ENCODE assay signal across 15 mouse cellular contexts in the genomic region with DNA sequence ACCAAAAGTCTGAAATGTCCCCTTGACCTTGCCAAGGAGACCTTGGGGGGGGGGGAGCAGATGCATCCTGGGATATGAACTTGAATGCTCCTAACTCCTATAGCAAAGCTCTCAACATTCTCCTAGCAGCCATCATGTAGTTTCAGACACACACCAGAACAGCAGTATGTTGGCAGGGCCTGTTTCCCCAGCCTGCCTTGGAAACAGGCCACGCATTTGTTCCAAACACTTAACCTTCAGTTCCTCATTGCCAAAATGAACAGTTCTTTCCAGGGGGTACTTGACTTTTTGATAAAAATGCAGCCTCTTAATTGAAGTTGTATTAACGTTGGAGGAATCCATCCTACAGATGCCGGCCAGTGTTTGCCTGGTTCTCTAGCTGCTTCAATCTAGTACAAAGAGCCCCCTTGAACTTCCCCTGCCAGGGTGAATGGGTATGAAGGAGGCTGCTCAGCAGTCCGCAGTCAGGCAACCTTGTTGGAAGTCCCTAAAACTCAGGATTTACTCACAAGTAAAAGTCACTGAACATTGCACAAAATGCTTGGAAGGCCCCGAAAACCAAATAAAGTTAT. TPM values are rescaled to one million over a fixed set of nuclear protein-coding genes. Genes with fewer than 3 reads are reported as not detected.
DNase-seq lines count a peak whose midpoint lies in the region; ATAC-seq and TF ChIP-seq lines count a peak whose summit lies in the region.
"Had no signal": no experiment of that assay in that cellular context is flagged by ENCODE, and none has a peak within 500 bp of the region (broad histone marks: within the 10 kb centered on the region; RNA-seq: fewer than 3 reads in every experiment).

No protein-coding gene starts in this region.

- 52% methylated on average over 5 of the region's 5 CpGs for WGBS in forebrain, postnatal 0 days
- WGBS in forebrain, embryonic 13.5 days, result 69% methylated on average over 5 of the region's 5 CpGs
- WGBS in heart, embryonic 16.5 days, result 47% methylated on average over 5 of the region's 5 CpGs
- WGBS in neural tube, embryonic 15.5 days, result 67% methylated on average over 5 of the region's 5 CpGs

- no peak for TF ChIP-seq CTCF in forebrain, postnatal 0 days (IDR thresholded peaks at IDR 0.05; ENCODE audit: low read depth)
- TF ChIP-seq CTCF in layer of hippocampus, adult 2 months (conservative IDR thresholded peaks at IDR 0.05), result no peak

- no peaks in the 10 kb centered on the region for H3K27me3 ChIP-seq in forebrain, postnatal 0 days (ENCODE audit: insufficient read depth, low read length)
- no peaks in the 10 kb centered on the region for H3K27me3 ChIP-seq in forebrain, embryonic 13.5 days
- no peaks in the 10 kb centered on the region for H3K27me3 ChIP-seq in heart, embryonic 16.5 days (ENCODE audit: control insufficient read depth, insufficient read depth, low read length)
- H3K27me3 ChIP-seq in neural tube, embryonic 15.5 days (replicated peaks), result no peaks in the 10 kb centered on the region
- H3K27me3 ChIP-seq: forebrain, embryonic 12.5 days; hindbrain, embryonic 12.5 days; liver, embryonic 13.5 days; midbrain, embryonic 13.5 days had no signal

- H3K36me3 ChIP-seq in forebrain, postnatal 0 days (ENCODE audit: insufficient read depth), result no peaks in the 10 kb centered on the region
- no peaks in the 10 kb centered on the region for H3K36me3 ChIP-seq in forebrain, embryonic 13.5 days (ENCODE audit: poor library complexity, severe bottlenecking)
- H3K36me3 ChIP-seq in heart, embryonic 16.5 days (ENCODE audit: control insufficient read depth, insufficient read depth), result no peaks in the 10 kb centered on the region
- no peaks in the 10 kb centered on the region for H3K36me3 ChIP-seq in neural tube, embryonic 15.5 days
- H3K36me3 ChIP-seq: forebrain, embryonic 12.5 days; hindbrain, embryonic 12.5 days; liver, embryonic 13.5 days; midbrain, embryonic 13.5 days had no signal

- ATAC-seq in forebrain, postnatal 0 days, result no peak
- no peak for ATAC-seq in forebrain, embryonic 13.5 days
- peak; percentile 81 for ATAC-seq in heart, embryonic 16.5 days (replicated peaks; ENCODE audit: extremely low read depth, insufficient read depth, low FRiP score)
- ATAC-seq in neural tube, embryonic 15.5 days (ENCODE audit: low FRiP score), result no peak
- ATAC-seq: CD4-positive, CD25-positive, alpha-beta regulatory T cell, adult 4 months; midbrain, embryonic 13.5 days had no signal

- no peak overlapping the region for H3K4me2 ChIP-seq in forebrain, postnatal 0 days (ENCODE audit: low read depth)
- H3K4me2 ChIP-seq in forebrain, embryonic 13.5 days, result no peak overlapping the region
- H3K4me2 ChIP-seq in heart, embryonic 16.5 days (ENCODE audit: low read depth, low read length), result no peak overlapping the region
- no peak overlapping the region for H3K4me2 ChIP-seq in neural tube, embryonic 15.5 days
- H3K4me2 ChIP-seq: forebrain, embryonic 12.5 days; hindbrain, embryonic 12.5 days; liver, embryonic 13.5 days; midbrain, embryonic 13.5 days had no signal

- no peaks in the 10 kb centered on the region for H3K9me3 ChIP-seq in forebrain, postnatal 0 days (ENCODE audit: low read length)
- no peaks in the 10 kb centered on the region for H3K9me3 ChIP-seq in forebrain, embryonic 13.5 days (replicated peaks)
- H3K9me3 ChIP-seq in heart, embryonic 16.5 days (replicated peaks; ENCODE audit: control insufficient read depth, low read length), result no peaks in the 10 kb centered on the region
- no peaks in the 10 kb centered on the region for H3K9me3 ChIP-seq in neural tube, embryonic 15.5 days (replicated peaks)
- H3K9me3 ChIP-seq: forebrain, embryonic 12.5 days; hindbrain, embryonic 12.5 days; liver, embryonic 13.5 days; midbrain, embryonic 13.5 days had no signal

- peak; percentile 56 for DNase-seq in forebrain, postnatal 0 days
- peak in 1 of 2 experiments; percentile 28 for DNase-seq in layer of hippocampus, adult 2 months (ENCODE audit: low spot score in 2 of 2)
- no peak for DNase-seq in layer of hippocampus, adult 9-10 months (ENCODE audit: low spot score)
- DNase-seq in lung, postnatal 10 days, result peak; percentile 67
- no peak for DNase-seq in embryo, embryonic 10.5 days (ENCODE audit: low spot score)
- DNase-seq: layer of hippocampus, postnatal 36 days; liver, embryonic 13.5 days had no signal

- H3K27ac ChIP-seq in forebrain, postnatal 0 days (ENCODE audit: low read depth, low read length), result no peak overlapping the region
- H3K27ac ChIP-seq in forebrain, embryonic 13.5 days, result no peak overlapping the region
- peak overlapping the region; percentile 12; the same call in 1 of the 2 replicates for H3K27ac ChIP-seq in layer of hippocampus, adult 2 months
- H3K27ac ChIP-seq in heart, embryonic 16.5 days (ENCODE audit: low read length), result peak overlapping the region; percentile 74
- H3K27ac ChIP-seq in neural tube, embryonic 15.5 days (replicated peaks), result no peak overlapping the region; the same call in 1 of the 2 replicates
- H3K27ac ChIP-seq: forebrain, embryonic 12.5 days; hindbrain, embryonic 12.5 days; liver, embryonic 13.5 days; midbrain, embryonic 13.5 days had no signal

- no peaks in the 10 kb centered on the region for H3K4me1 ChIP-seq in forebrain, postnatal 0 days (ENCODE audit: insufficient read depth)
- H3K4me1 ChIP-seq in forebrain, embryonic 13.5 days, result no peaks in the 10 kb centered on the region
- peaks cover 15% of the 10 kb centered on the region for H3K4me1 ChIP-seq in heart, embryonic 16.5 days (ENCODE audit: control insufficient read depth, insufficient read depth, low read length)
- no peaks in the 10 kb centered on the region for H3K4me1 ChIP-seq in neural tube, embryonic 15.5 days
- H3K4me1 ChIP-seq: forebrain, embryonic 12.5 days; hindbrain, embryonic 12.5 days; liver, embryonic 13.5 days had no signal

- no peak overlapping the region for H3K9ac ChIP-seq in forebrain, postnatal 0 days
- H3K9ac ChIP-seq in forebrain, embryonic 13.5 days, result no peak overlapping the region
- no peak overlapping the region for H3K9ac ChIP-seq in heart, embryonic 16.5 days (ENCODE audit: low read length)
- H3K9ac ChIP-seq in neural tube, embryonic 15.5 days (replicated peaks), result no peak overlapping the region
- H3K9ac ChIP-seq: forebrain, embryonic 12.5 days; hindbrain, embryonic 12.5 days; liver, embryonic 13.5 days; midbrain, embryonic 13.5 days had no signal

- H3K4me3 ChIP-seq in forebrain, postnatal 0 days (ENCODE audit: low read depth, low read length), result no peak overlapping the region
- no peak overlapping the region for H3K4me3 ChIP-seq in forebrain, embryonic 13.5 days
- no peak overlapping the region for H3K4me3 ChIP-seq in layer of hippocampus, adult 2 months
- H3K4me3 ChIP-seq in heart, embryonic 16.5 days (ENCODE audit: low read length), result no peak overlapping the region
- no peak overlapping the region for H3K4me3 ChIP-seq in neural tube, embryonic 15.5 days (replicated peaks)
- H3K4me3 ChIP-seq: forebrain, embryonic 12.5 days; hindbrain, embryonic 12.5 days; liver, embryonic 13.5 days; midbrain, embryonic 13.5 days had no signal

RNA-seq across cellular contexts. Expression of a gene that starts 41.9 kb away (rescaled TPM):
- total RNA-seq in forebrain, postnatal 0 days (2014; rRNA removed), result not detected in 2 replicates
- 0.28 TPM in 1 of 2 replicates, not detected in the other for polyA plus RNA-seq in forebrain, postnatal 0 days (2015; fragmentation: Nextera tagmentation; extraction: Ambion mirVana)
- not detected in 2 replicates for polyA plus RNA-seq in forebrain, embryonic 13.5 days (2015; fragmentation: Nextera tagmentation; extraction: Ambion mirVana)
- total RNA-seq in layer of hippocampus, adult 2 months (2021), result not detected
- polyA plus RNA-seq in heart, embryonic 16.5 days (2015; fragmentation: Nextera tagmentation; extraction: Ambion mirVana), result 0.46 and 0.54 TPM in 2 replicates
- polyA plus RNA-seq in neural tube, embryonic 15.5 days (2015; fragmentation: Nextera tagmentation; extraction: Ambion mirVana), result 0.31 and 0.33 TPM in 2 replicates
- total RNA-seq: layer of hippocampus, postnatal 36 days had no signal
- polyA plus RNA-seq: CD4-positive, CD25-positive, alpha-beta regulatory T cell, adult 4 months; forebrain, embryonic 12.5 days; hindbrain, embryonic 12.5 days; liver, embryonic 13.5 days; midbrain, embryonic 13.5 days; neural tube, embryonic 14.5 days had no signal

Comparison
In these comparisons a context has a peak if more than half of its experiments do, and no peak if none do; other contexts are left out.
1. DNase-seq: peak in forebrain, postnatal 0 days (single experiment) and lung, postnatal 10 days (single experiment); none in layer of hippocampus, adult 9-10 months (single experiment) and embryo, embryonic 10.5 days (single experiment).
2. H3K27ac ChIP-seq: peak in layer of hippocampus, adult 2 months (single experiment) and heart, embryonic 16.5 days (single experiment); none in forebrain, postnatal 0 days (single experiment), forebrain, embryonic 13.5 days (single experiment) and neural tube, embryonic 15.5 days (single experiment).